Mouse (Mus musculus) lung, postnatal 0 days (tissue): Measurements from ENCODE around the gene Parp16.

Source experiments
- CTCF ChIP-seq: IDR thresholded peaks from 2 replicates; pipeline ENCODE4 v1.5.1; 2016; ENCODE audit warnings: antibody characterized with exemption, mild to moderate bottlenecking
- EP300 ChIP-seq: IDR thresholded peaks from 2 replicates; pipeline ENCODE4 v1.6.1; 2016; ENCODE audit warnings: antibody characterized with exemption, mild to moderate bottlenecking, control low read depth

DNA sequence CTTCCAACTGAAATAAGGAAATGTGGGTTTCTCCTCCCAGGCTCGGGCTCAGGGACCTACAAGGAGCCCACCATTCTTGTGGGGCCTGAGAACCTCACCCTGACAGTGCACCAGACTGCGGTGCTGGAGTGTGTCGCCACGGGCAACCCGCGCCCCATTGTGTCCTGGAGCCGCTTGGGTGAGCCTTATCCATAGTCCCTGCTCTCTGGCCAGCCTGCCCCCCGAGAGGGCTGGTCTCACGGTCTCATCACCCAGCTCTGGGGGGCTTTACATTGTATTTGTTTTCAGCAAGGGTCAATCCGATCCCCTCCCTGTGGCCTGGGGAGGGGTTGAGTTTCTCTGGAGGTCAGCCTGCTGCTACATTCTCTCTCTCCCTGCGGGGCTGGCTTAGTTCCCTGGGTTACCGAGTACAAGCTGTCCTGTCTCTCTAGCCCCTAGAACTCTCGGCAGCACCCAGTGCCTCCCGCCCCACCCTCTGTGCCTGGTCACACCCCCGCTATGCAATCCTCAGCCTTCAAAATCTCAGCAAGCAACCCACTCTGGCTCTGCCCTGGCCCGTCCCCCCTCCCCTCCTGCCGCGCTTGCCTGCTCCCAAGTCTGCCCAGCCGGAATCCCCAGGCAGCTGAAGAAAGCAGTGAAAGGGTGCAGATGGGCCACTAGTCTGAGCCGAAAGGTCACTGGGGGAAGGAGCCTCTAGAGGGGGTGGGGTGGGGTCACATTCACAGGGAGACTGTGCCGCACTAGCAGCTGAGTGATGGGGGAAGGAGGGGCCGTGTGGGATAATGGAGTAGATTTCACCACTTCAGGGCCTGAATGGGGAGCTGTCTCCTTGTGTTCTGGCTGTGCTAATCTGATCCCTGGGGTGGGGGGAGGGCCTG, 16.6 kb upstream of the Parp16 start:
- no peak for TF ChIP-seq CTCF
- no peak for TF ChIP-seq EP300
